Mouse (Mus musculus) naive thymus-derived CD4-positive, alpha-beta T cell, adult 5 months (primary cell): ENCODE data around the gene Papss2. TPM values are rescaled to one million over a fixed set of nuclear protein-coding genes. Genes with fewer than 3 reads are reported as not detected.

ENCODE experiments used
- polyA plus RNA-seq: library from polyadenylated mRNA; unstranded; fragments of 100-300 nt; shearing (Covaris generic); gene quantifications from one replicate; pipeline ENCODE4 v1.2.1, GENCODE M21; 2017

Papss2 gene
- polyA plus RNA-seq = 0.19 TPM

GRCm38 (mm10) chr19:32595506-32596286 is at the start of gene Papss2:
Gene Papss2 (plus strand): TSS chr19:32595790.

Other genes starting within 250 kb of the Papss2 start
- gene Sgms1, start 206.1 kb upstream of the Papss2 start, polyA plus RNA-seq = 181 TPM
- gene Rpl9-ps6, start 129.2 kb upstream of the Papss2 start, polyA plus RNA-seq = 312 TPM
- gene Minpp1, start 110.0 kb upstream of the Papss2 start, polyA plus RNA-seq = 55.2 TPM
- 87.7 TPM for gene Atad1, start 144.0 kb downstream of the Papss2 start, polyA plus RNA-seq
- 45.0 TPM for gene Pten, start 161.7 kb downstream of the Papss2 start, polyA plus RNA-seq